Mouse (Mus musculus): ENCODE results near the gene Galnt3. TPM values are rescaled to one million over a fixed set of nuclear protein-coding genes. Genes with fewer than 3 reads are reported as not detected.

Galnt3 gene
- polyA plus RNA-seq, 1 experiment: not detected

GRCm38 (mm10) chr2:66131862-66132544 lies 7.2 kb upstream of the Galnt3 start:
- Histone ChIP-seq H3K4me1 (ENCODE audit: control insufficient read depth, insufficient read depth, insufficient read length, low read length) (no peaks in the 10 kb centered on the region), H3K27ac (replicated peaks; ENCODE audit: low read depth, low read length) (no peak overlapping the region)

GRCm38 (mm10) chr2:66128941-66129340 lies 4.1 kb upstream of the Galnt3 start:
- H3K4me1 ChIP-seq (ENCODE audit: control insufficient read depth, insufficient read depth, insufficient read length, low read length): no peaks in the 10 kb centered on the region; the same call in 1 of the 2 replicates
- H3K4me3 ChIP-seq (ENCODE audit: insufficient read depth, low read depth, low read length): no peak overlapping the region
- no peak overlapping the region for H3K27ac ChIP-seq (replicated peaks; ENCODE audit: low read depth, low read length)

More at GRCm38 (mm10) chr2:66131862-66132544, 7.2 kb upstream of the Galnt3 start:
- H3K4me3 ChIP-seq (ENCODE audit: insufficient read depth, low read depth, low read length): no peak overlapping the region

- Histone ChIP-seq H3K4me3 (ENCODE audit: insufficient read depth, low read depth, low read length) (no peak overlapping the region), H3K4me1 (ENCODE audit: control insufficient read depth, insufficient read depth, insufficient read length, low read length) (no peaks in the 10 kb centered on the region; the same call in 1 of the 2 replicates), H3K27ac (replicated peaks; ENCODE audit: low read depth, low read length) (no peak overlapping the region)
Observed at GRCm38 (mm10) chr2:66127541-66127940, 2.7 kb upstream of the Galnt3 start.

- Histone ChIP-seq H3K4me1 (ENCODE audit: control insufficient read depth, insufficient read depth, insufficient read length, low read length) (no peaks in the 10 kb centered on the region; the same call in 1 of the 2 replicates), H3K4me3 (ENCODE audit: insufficient read depth, low read depth, low read length) (no peak overlapping the region), H3K27ac (replicated peaks; ENCODE audit: low read depth, low read length) (no peak overlapping the region)
Observed at GRCm38 (mm10) chr2:66126936-66127335, 2.1 kb upstream of the Galnt3 start.

GRCm38 (mm10) chr2:66123756-66124589 lies 821 bp downstream of the Galnt3 start:
- Histone ChIP-seq H3K4me3 (ENCODE audit: insufficient read depth, low read depth, low read length) (peak overlapping the region; percentile 49), H3K27ac (replicated peaks; ENCODE audit: low read depth, low read length) (no peak overlapping the region), H3K4me1 (ENCODE audit: control insufficient read depth, insufficient read depth, insufficient read length, low read length) (no peaks in the 10 kb centered on the region; the same call in 1 of the 2 replicates)

- Histone ChIP-seq H3K27ac (replicated peaks; ENCODE audit: low read depth, low read length) (no peak overlapping the region), H3K4me3 (ENCODE audit: insufficient read depth, low read depth, low read length) (no peak overlapping the region), H3K4me1 (ENCODE audit: control insufficient read depth, insufficient read depth, insufficient read length, low read length) (no peaks in the 10 kb centered on the region)
Observed at GRCm38 (mm10) chr2:66117686-66118085, 7.1 kb downstream of the Galnt3 start.

- H3K27ac ChIP-seq (replicated peaks; ENCODE audit: low read depth, low read length): no peak overlapping the region
Observed at GRCm38 (mm10) chr2:66107864-66108514, 16.8 kb downstream of the Galnt3 start.

GRCm38 (mm10) chr2:66103740-66104436 lies 20.9 kb downstream of the Galnt3 start:
- Histone ChIP-seq H3K4me3 (ENCODE audit: insufficient read depth, low read depth, low read length) (no peak overlapping the region), H3K27ac (replicated peaks; ENCODE audit: low read depth, low read length) (no peak overlapping the region)

More at GRCm38 (mm10) chr2:66107864-66108514, 16.8 kb downstream of the Galnt3 start:
- no peak overlapping the region for H3K4me3 ChIP-seq (ENCODE audit: insufficient read depth, low read depth, low read length)
- no peaks in the 10 kb centered on the region for H3K4me1 ChIP-seq (ENCODE audit: control insufficient read depth, insufficient read depth, insufficient read length, low read length)

GRCm38 (mm10) chr2:66101686-66102304 lies 23.0 kb downstream of the Galnt3 start:
- Histone ChIP-seq H3K4me3 (ENCODE audit: insufficient read depth, low read depth, low read length) (no peak overlapping the region), H3K27ac (replicated peaks; ENCODE audit: low read depth, low read length) (no peak overlapping the region), H3K4me1 (ENCODE audit: control insufficient read depth, insufficient read depth, insufficient read length, low read length) (no peaks in the 10 kb centered on the region)

More at GRCm38 (mm10) chr2:66103740-66104436, 20.9 kb downstream of the Galnt3 start:
- H3K4me1 ChIP-seq (ENCODE audit: control insufficient read depth, insufficient read depth, insufficient read length, low read length): no peaks in the 10 kb centered on the region

GRCm38 (mm10) chr2:66100671-66101351 lies 24.0 kb downstream of the Galnt3 start:
- H3K4me1 ChIP-seq (ENCODE audit: control insufficient read depth, insufficient read depth, insufficient read length, low read length): no peaks in the 10 kb centered on the region
- H3K4me3 ChIP-seq (ENCODE audit: insufficient read depth, low read depth, low read length): no peak overlapping the region
- no peak overlapping the region for H3K27ac ChIP-seq (replicated peaks; ENCODE audit: low read depth, low read length)

- no peaks in the 10 kb centered on the region for H3K4me1 ChIP-seq (ENCODE audit: control insufficient read depth, insufficient read depth, insufficient read length, low read length)
- no peak overlapping the region for H3K27ac ChIP-seq (replicated peaks; ENCODE audit: low read depth, low read length)
- H3K4me3 ChIP-seq (ENCODE audit: insufficient read depth, low read depth, low read length): no peak overlapping the region
Observed at GRCm38 (mm10) chr2:66100239-66100638, 24.6 kb downstream of the Galnt3 start.

GRCm38 (mm10) chr2:66094622-66095181 lies 30.1 kb downstream of the Galnt3 start:
- H3K27ac ChIP-seq (replicated peaks; ENCODE audit: low read depth, low read length): no peak overlapping the region
- H3K4me1 ChIP-seq (ENCODE audit: control insufficient read depth, insufficient read depth, insufficient read length, low read length): no peaks in the 10 kb centered on the region
- H3K4me3 ChIP-seq (ENCODE audit: insufficient read depth, low read depth, low read length): no peak overlapping the region

- H3K4me3 ChIP-seq (ENCODE audit: insufficient read depth, low read depth, low read length): no peak overlapping the region
- no peaks in the 10 kb centered on the region; the same call in 1 of the 2 replicates for H3K4me1 ChIP-seq (ENCODE audit: control insufficient read depth, insufficient read depth, insufficient read length, low read length)
- no peak overlapping the region for H3K27ac ChIP-seq (replicated peaks; ENCODE audit: low read depth, low read length)
Observed at GRCm38 (mm10) chr2:66091296-66091695, 33.5 kb downstream of the Galnt3 start.

- H3K4me1 ChIP-seq (ENCODE audit: control insufficient read depth, insufficient read depth, insufficient read length, low read length): no peaks in the 10 kb centered on the region
- no peak overlapping the region for H3K27ac ChIP-seq (replicated peaks; ENCODE audit: low read depth, low read length)
Observed at GRCm38 (mm10) chr2:66081876-66082275, 42.9 kb downstream of the Galnt3 start.

More at GRCm38 (mm10) chr2:66081876-66082275, 42.9 kb downstream of the Galnt3 start:
- no peak overlapping the region for H3K4me3 ChIP-seq (ENCODE audit: insufficient read depth, low read depth, low read length)

Measured in brown adipose tissue, adult 24 weeks (tissue).